Mouse (Mus musculus): Measurements from ENCODE around the gene Catsperz. TPM values are rescaled to one million over a fixed set of nuclear protein-coding genes. Genes with fewer than 3 reads are reported as not detected.

Catsperz gene
- polyA plus RNA-seq, 1 experiment, result 0.16 TPM

- TF ChIP-seq CEBPB (IDR thresholded peaks at IDR 0.05; ENCODE audit: low read depth) (no peak), MAX (IDR thresholded peaks at IDR 0.05) (peak; percentile 21)
- peaks cover 25% of the 10 kb centered on the region for H3K79me2 ChIP-seq (ENCODE audit: control insufficient read depth, insufficient read depth)
- H3K36me3 ChIP-seq (ENCODE audit: control insufficient read depth, insufficient read depth), result no peaks in the 10 kb centered on the region
- H3ac ChIP-seq (ENCODE audit: control insufficient read depth, insufficient read length, low read depth), result peak within 1 kb of the TSS; percentile 84
- no peaks in the 10 kb centered on the region for H3K27me3 ChIP-seq (ENCODE audit: control insufficient read depth, insufficient read depth, insufficient read length)
- H3K79me3 ChIP-seq (ENCODE audit: low read depth), result peaks cover 2% of the 10 kb centered on the region
- H3K4me3 ChIP-seq (ENCODE audit: insufficient read depth, poor library complexity, severe bottlenecking), result peak within 1 kb of the TSS; percentile 65
These were observed 17.1 kb upstream of the Catsperz start, which contains the start of gene Gpr137 for GRCm38 (mm10) chr19:6942249-6942691. Gpr137 (minus strand) TSS chr19:6942480.

GRCm38 (mm10) chr19:6941372-6942248, 16.4 kb upstream of the Catsperz start, which contains the start of gene Bad:
Bad (plus strand) TSS chr19:6941861.
- Histone ChIP-seq H3ac (ENCODE audit: control insufficient read depth, insufficient read length, low read depth) (peak within 1 kb of the TSS; percentile 90), H3K79me2 (ENCODE audit: control insufficient read depth, insufficient read depth) (peaks cover 25% of the 10 kb centered on the region), H3K27me3 (ENCODE audit: control insufficient read depth, insufficient read depth, insufficient read length) (no peaks in the 10 kb centered on the region), H3K36me3 (ENCODE audit: control insufficient read depth, insufficient read depth) (no peaks in the 10 kb centered on the region), H3K79me3 (ENCODE audit: low read depth) (peaks cover 2% of the 10 kb centered on the region), H3K4me3 (ENCODE audit: insufficient read depth, poor library complexity, severe bottlenecking) (peak within 1 kb of the TSS; percentile 65)
- TF ChIP-seq MAX (IDR thresholded peaks at IDR 0.05) (no peak), FOSL1 (IDR thresholded peaks at IDR 0.05; ENCODE audit: insufficient read depth, low read length, poor library complexity, severe bottlenecking) (no peak), MYOG (IDR thresholded peaks at IDR 0.05; ENCODE audit: control insufficient read depth, extremely low read depth, insufficient read length) (no peak), CTCF (IDR thresholded peaks at IDR 0.05; ENCODE audit: control insufficient read depth, insufficient read depth, insufficient read length) (no peak), MYOD1 (IDR thresholded peaks at IDR 0.05; ENCODE audit: control insufficient read depth, insufficient read length, low read depth) (no peak), USF1 (IDR thresholded peaks at IDR 0.05; ENCODE audit: low read depth) (no peak), CEBPB (IDR thresholded peaks at IDR 0.05; ENCODE audit: low read depth) (no peak)

GRCm38 (mm10) chr19:6940396-6941351, 15.5 kb upstream of the Catsperz start:
- no peak for TF ChIP-seq CEBPB (IDR thresholded peaks at IDR 0.05; ENCODE audit: low read depth)
- Histone ChIP-seq H3ac (ENCODE audit: control insufficient read depth, insufficient read length, low read depth) (peak overlapping the region; percentile 90), H3K4me3 (ENCODE audit: insufficient read depth, poor library complexity, severe bottlenecking) (peak overlapping the region; percentile 65), H3K27me3 (ENCODE audit: control insufficient read depth, insufficient read depth, insufficient read length) (no peaks in the 10 kb centered on the region), H3K36me3 (ENCODE audit: control insufficient read depth, insufficient read depth) (no peaks in the 10 kb centered on the region), H3K79me2 (ENCODE audit: control insufficient read depth, insufficient read depth) (peaks cover 25% of the 10 kb centered on the region), H3K79me3 (ENCODE audit: low read depth) (peaks cover 2% of the 10 kb centered on the region)

GRCm38 (mm10) chr19:6939106-6940002, 14.2 kb upstream of the Catsperz start:
- peaks cover 25% of the 10 kb centered on the region for H3K79me2 ChIP-seq (ENCODE audit: control insufficient read depth, insufficient read depth)
- TF ChIP-seq FOSL1 (IDR thresholded peaks at IDR 0.05; ENCODE audit: insufficient read depth, low read length, poor library complexity, severe bottlenecking) (no peak), MAX (IDR thresholded peaks at IDR 0.05) (no peak), CEBPB (IDR thresholded peaks at IDR 0.05; ENCODE audit: low read depth) (no peak), USF1 (IDR thresholded peaks at IDR 0.05; ENCODE audit: low read depth) (no peak), CTCF (IDR thresholded peaks at IDR 0.05; ENCODE audit: control insufficient read depth, insufficient read depth, insufficient read length) (no peak), MYOD1 (IDR thresholded peaks at IDR 0.05; ENCODE audit: control insufficient read depth, insufficient read length, low read depth) (no peak), MYOG (IDR thresholded peaks at IDR 0.05; ENCODE audit: control insufficient read depth, extremely low read depth, insufficient read length) (no peak)
- H3K4me3 ChIP-seq (ENCODE audit: insufficient read depth, poor library complexity, severe bottlenecking), result no peak overlapping the region

More at GRCm38 (mm10) chr19:6939106-6940002, 14.2 kb upstream of the Catsperz start:
- Histone ChIP-seq H3K27me3 (ENCODE audit: control insufficient read depth, insufficient read depth, insufficient read length) (peaks cover under 1% of the 10 kb centered on the region), H3K79me3 (ENCODE audit: low read depth) (peaks cover 2% of the 10 kb centered on the region), H3K36me3 (ENCODE audit: control insufficient read depth, insufficient read depth) (no peaks in the 10 kb centered on the region), H3ac (ENCODE audit: control insufficient read depth, insufficient read length, low read depth) (no peak overlapping the region)

Measured in C2C12 (cell line).